Mouse (Mus musculus): ENCODE measurements around the gene Wfdc11.
"Not testable (repeated sequence)": the region's sequence is repeated elsewhere in the genome, so short reads cannot be mapped to it uniquely, and the experiment has no call there.

Gene Wfdc11

GRCm38 (mm10) chr2:164641129-164641528 lies 32.8 kb downstream of the Wfdc11 start:
- no peak for DNase-seq (ENCODE audit: low read depth, low spot score)

- DNase-seq (ENCODE audit: low read depth, low spot score) = no peak
These were observed 35.2 kb downstream of the Wfdc11 start, which contains the start of gene Wfdc16 for GRCm38 (mm10) chr2:164638696-164639095. Wfdc16 (minus strand) TSS chr2:164638796.

GRCm38 (mm10) chr2:164635266-164635665 lies 38.6 kb downstream of the Wfdc11 start:
- DNase-seq (ENCODE audit: low read depth, low spot score) = no peak

- no peak for DNase-seq (ENCODE audit: low read depth, low spot score)
These were observed 52.1 kb downstream of the Wfdc11 start for GRCm38 (mm10) chr2:164621775-164622174.

GRCm38 (mm10) chr2:164619050-164619449 lies 54.8 kb downstream of the Wfdc11 start:
- no peak for DNase-seq (ENCODE audit: low read depth, low spot score)

GRCm38 (mm10) chr2:164615386-164615785 lies 58.5 kb downstream of the Wfdc11 start:
- DNase-seq (ENCODE audit: low read depth, low spot score) = no peak

- not testable (repeated sequence) for DNase-seq (ENCODE audit: low read depth, low spot score)
These were observed 60.4 kb downstream of the Wfdc11 start, which contains the start of the genes Wfdc6b and Wfdc8 for GRCm38 (mm10) chr2:164613471-164613870. Wfdc6b (plus strand) TSS chr2:164613522. Wfdc8 (minus strand) TSS chr2:164613626.

Measured in retina, postnatal 7 days (tissue).